Mouse (Mus musculus) thymus, adult 2 months (tissue): Measurements from ENCODE around the gene Serpina1c. TPM values are rescaled to one million over a fixed set of nuclear protein-coding genes. Genes with fewer than 3 reads are reported as not detected.
"Not testable (repeated sequence)": the region's sequence is repeated elsewhere in the genome, so short reads cannot be mapped to it uniquely, and the experiment has no call there.

Experiments used
- DNase-seq: peaks from one replicate; pipeline ENCODE4 v3.0.0; 2021
- H3K27ac ChIP-seq: fragments of 200-500 bp; 2 replicates; pipeline ENCODE4 v1.5.1; 2012; ENCODE audit warnings: low read length, control low read depth; ENCODE audit not compliant: control insufficient read depth, insufficient read depth
- H3K27me3 ChIP-seq: fragments of 200-500 bp; 2 replicates; pipeline ENCODE4 v1.6.1; 2012; ENCODE audit warnings: mild to moderate bottlenecking, low read length, moderate library complexity, mixed read lengths; ENCODE audit not compliant: control insufficient read depth, insufficient read depth
- H3K36me3 ChIP-seq: fragments of 200-500 bp; 2 replicates; pipeline ENCODE4 v1.6.1; 2012; ENCODE audit warnings: mild to moderate bottlenecking, low read length, moderate library complexity; ENCODE audit not compliant: control insufficient read depth, insufficient read depth
- H3K4me1 ChIP-seq: fragments of 200-500 bp; replicated peaks from 2 replicates; pipeline ENCODE4 v1.6.1; 2012; ENCODE audit warnings: low read length; ENCODE audit not compliant: control insufficient read depth, insufficient read depth
- H3K4me3 ChIP-seq: fragments of 200-500 bp; 2 replicates; pipeline ENCODE4 v1.5.1; 2012; ENCODE audit warnings: mild to moderate bottlenecking, low read length, control low read depth, moderate library complexity; ENCODE audit not compliant: control insufficient read depth, insufficient read depth
- CTCF ChIP-seq: fragments of 200-500 bp; IDR thresholded peaks from 2 replicates; pipeline ENCODE4 v1.5.1; 2012; ENCODE audit warnings: mild to moderate bottlenecking, control low read depth, low read length, moderate library complexity, borderline replicate concordance; ENCODE audit not compliant: control insufficient read depth, poor library complexity, insufficient read depth; ENCODE audit errors: extremely low read depth
- POLR2A ChIP-seq: fragments of 200-500 bp; IDR thresholded peaks from 2 replicates; pipeline ENCODE4 v1.6.1; 2012; ENCODE audit warnings: mild to moderate bottlenecking, low read length, control low read depth, moderate library complexity; ENCODE audit not compliant: control insufficient read depth, poor library complexity, insufficient read depth; ENCODE audit errors: extremely low read depth
- WGBS: fragments of 180-500 bp; shearing (Covaris S2); methylation state at CpG from one replicate; pipeline ENCODE4 v1.1.7; 2018; 5-methylcytosine and 5-hydroxymethylcytosine counted together
- polyA plus RNA-seq: library from polyadenylated mRNA; depleted of rRNA; stranded (reverse); fragments of >200 nt; gene quantifications from 2 replicates; pipeline ENCODE4 v1.2.3, GENCODE M21; 2012; rRNA removed

Serpina1c gene
- polyA plus RNA-seq, 1 experiment, result 0.13 TPM

- DNase-seq, result no peak
These were observed 43.7 kb downstream of the Serpina1c start for GRCm38 (mm10) chr12:103860976-103861375.

GRCm38 (mm10) chr12:103860571-103860970 lies 44.1 kb downstream of the Serpina1c start:
- 89% methylated on average over 3 of the region's 4 CpGs for WGBS
- H3K4me3 ChIP-seq, H3K4me1 ChIP-seq, H3K36me3 ChIP-seq, H3K27me3 ChIP-seq, H3K27ac ChIP-seq, DNase-seq: not testable (repeated sequence)

More at GRCm38 (mm10) chr12:103860976-103861375, 43.7 kb downstream of the Serpina1c start:
- H3K4me3 ChIP-seq, result no peak overlapping the region
- no peak for TF ChIP-seq CTCF
- TF ChIP-seq POLR2A, result no peak
- 81% methylated on average over 3 of the region's 3 CpGs for WGBS
- H3K27me3 ChIP-seq, result no peaks in the 10 kb centered on the region
- H3K36me3 ChIP-seq, result no peaks in the 10 kb centered on the region
- H3K27ac ChIP-seq, result no peak overlapping the region
- no peaks in the 10 kb centered on the region for H3K4me1 ChIP-seq

GRCm38 (mm10) chr12:103859584-103859983 lies 45.1 kb downstream of the Serpina1c start:
- not testable (repeated sequence) for H3K4me1 ChIP-seq, H3K27ac ChIP-seq, DNase-seq, H3K36me3 ChIP-seq, H3K4me3 ChIP-seq, H3K27me3 ChIP-seq
- WGBS, result 78% methylated on average over 3 of the region's 3 CpGs

- H3K4me1 ChIP-seq, H3K4me3 ChIP-seq, H3K36me3 ChIP-seq, H3K27ac ChIP-seq, H3K27me3 ChIP-seq, DNase-seq: not testable (repeated sequence)
- 88% methylated on average over 2 of the region's 2 CpGs for whole genome bisulfite sequencing
These were observed 51.7 kb downstream of the Serpina1c start for GRCm38 (mm10) chr12:103853032-103853431.

Other genes with a start within 250 kb of the Serpina1c start
- gene Serpina6, start 247.7 kb downstream of the Serpina1c start, polyA plus RNA-seq, result 0.24 TPM in 1 of 2 replicates, not detected in the other
- gene Serpina16, start 228.7 kb downstream of the Serpina1c start, polyA plus RNA-seq, result not detected in 2 replicates
- gene Serpina1f, start 209.4 kb downstream of the Serpina1c start, polyA plus RNA-seq, result 0.08 TPM in 1 of 2 replicates, not detected in the other
- 0.13 and 10.8 TPM in 2 replicates for gene Serpina1d, start 131.3 kb downstream of the Serpina1c start, polyA plus RNA-seq
- 1.6 and 15.5 TPM in 2 replicates for gene Serpina1b, start 74.5 kb downstream of the Serpina1c start, polyA plus RNA-seq
- gene Serpina1a, start 41.3 kb downstream of the Serpina1c start, polyA plus RNA-seq, result 1.1 and 10.4 TPM in 2 replicates
- 0.09 and 2.0 TPM in 2 replicates for gene Serpina1e, start 54.1 kb upstream of the Serpina1c start, polyA plus RNA-seq
- 0.84 TPM in 2 replicates for gene Serpina11, start 85.1 kb upstream of the Serpina1c start, polyA plus RNA-seq
- 0.39 and 0.78 TPM in 2 replicates for gene Serpina9, start 108.9 kb upstream of the Serpina1c start, polyA plus RNA-seq
- gene Serpina12, start 139.6 kb upstream of the Serpina1c start, polyA plus RNA-seq, result 0.15 TPM in 2 replicates
- gene Serpina5, start 196.2 kb upstream of the Serpina1c start, polyA plus RNA-seq, result 0.05 TPM in 1 of 2 replicates, not detected in the other
- 0.10 TPM in 1 of 2 replicates, not detected in the other for gene Serpina3a, start 207.8 kb upstream of the Serpina1c start, polyA plus RNA-seq
- 0.09 and 0.19 TPM in 2 replicates for gene Serpina3b, start 223.1 kb upstream of the Serpina1c start, polyA plus RNA-seq
- gene Serpina3c, start 249.0 kb upstream of the Serpina1c start, polyA plus RNA-seq, result 0.91 and 1.7 TPM in 2 replicates